Mouse (Mus musculus) gastrocnemius, postnatal 10 days (tissue): ENCODE measurements around the gene B4galt4. TPM values are rescaled to one million over a fixed set of nuclear protein-coding genes. Genes with fewer than 3 reads are reported as not detected.

Experiments
- DNase-seq: peaks from one replicate; pipeline ENCODE4 v3.0.0; 2021; ENCODE audit warnings: mixed read lengths
- total RNA-seq, 2 experiments: library from RNA; stranded (reverse); gene quantifications; 2 replicates each; pipeline ENCODE4 v1.2.3; 2021

The B4galt4 gene
- total RNA-seq, 2 experiments from 2014 or later = 5.5 to 5.7 TPM

GRCm38 (mm10) chr16:38728576-38729132, 13.4 kb upstream of the B4galt4 start:
- DNase-seq = no peak

- DNase-seq = no peak
Observed at GRCm38 (mm10) chr16:38729139-38729538, 12.9 kb upstream of the B4galt4 start.

GRCm38 (mm10) chr16:38729610-38730288, 12.3 kb upstream of the B4galt4 start:
- DNase-seq = no peak

GRCm38 (mm10) chr16:38730921-38731320, 11.1 kb upstream of the B4galt4 start:
- no peak for DNase-seq

GRCm38 (mm10) chr16:38741204-38741903, 710 bp upstream of the B4galt4 start:
- DNase-seq = no peak

- no peak for DNase-seq
Observed at GRCm38 (mm10) chr16:38742659-38743131, 631 bp downstream of the B4galt4 start.

- no peak for DNase-seq
Observed at GRCm38 (mm10) chr16:38743941-38744673, 2.0 kb downstream of the B4galt4 start.

GRCm38 (mm10) chr16:38750803-38751202, 8.7 kb downstream of the B4galt4 start:
- no peak for DNase-seq

- no peak for DNase-seq
Observed at GRCm38 (mm10) chr16:38753631-38754030, 11.6 kb downstream of the B4galt4 start.

GRCm38 (mm10) chr16:38755452-38756176, 13.6 kb downstream of the B4galt4 start:
- DNase-seq = no peak

GRCm38 (mm10) chr16:38756177-38756503, 14.1 kb downstream of the B4galt4 start:
- peak; percentile 23 for DNase-seq

- DNase-seq = no peak
Observed at GRCm38 (mm10) chr16:38756572-38756971, 14.5 kb downstream of the B4galt4 start.

GRCm38 (mm10) chr16:38757626-38758025, 15.6 kb downstream of the B4galt4 start:
- DNase-seq = no peak

- DNase-seq = no peak
Observed at GRCm38 (mm10) chr16:38758104-38758861, 16.2 kb downstream of the B4galt4 start.

- no peak for DNase-seq
Observed at GRCm38 (mm10) chr16:38760239-38760638, 18.2 kb downstream of the B4galt4 start.

GRCm38 (mm10) chr16:38760834-38761375, 18.8 kb downstream of the B4galt4 start:
- DNase-seq = no peak

- DNase-seq = no peak
Observed at GRCm38 (mm10) chr16:38761972-38762371, 19.9 kb downstream of the B4galt4 start.

- DNase-seq = no peak
Observed at GRCm38 (mm10) chr16:38762401-38762800, 20.3 kb downstream of the B4galt4 start.

- DNase-seq = no peak
Observed at GRCm38 (mm10) chr16:38763508-38763907, 21.4 kb downstream of the B4galt4 start.

- no peak for DNase-seq
Observed at GRCm38 (mm10) chr16:38766671-38767070, 24.6 kb downstream of the B4galt4 start.

GRCm38 (mm10) chr16:38767761-38768160, 25.7 kb downstream of the B4galt4 start:
- no peak for DNase-seq
